Mouse (Mus musculus) lung, embryonic 16.5 days (tissue): ENCODE results near the gene Itih5. TPM values are rescaled to one million over a fixed set of nuclear protein-coding genes. Genes with fewer than 3 reads are reported as not detected.

Source experiments
- ATAC-seq: fragments of 200-750 bp; cut with Nextera tagmentation; 2 replicates; pipeline ENCODE4 v1.8.0; 2017; ENCODE audit warnings: low read depth, mild to moderate bottlenecking, moderate library complexity
- H3K27ac ChIP-seq: fragments of 300-500 bp; sonication (generic); 2 replicates; pipeline ENCODE4 v1.5.1; 2014; ENCODE audit warnings: mild to moderate bottlenecking, control low read depth, low read length
- H3K27me3 ChIP-seq: fragments of 300-500 bp; sonication (generic); 2 replicates; pipeline ENCODE4 v1.6.1; 2014; ENCODE audit warnings: low read depth, low read length, mixed read lengths; ENCODE audit not compliant: control insufficient read depth, insufficient read depth
- H3K36me3 ChIP-seq: fragments of 300-500 bp; sonication (generic); 2 replicates; pipeline ENCODE4 v1.6.1; 2014; ENCODE audit warnings: low read length; ENCODE audit not compliant: control insufficient read depth, insufficient read depth
- H3K4me1 ChIP-seq: fragments of 300-500 bp; sonication (generic); replicated peaks from 2 replicates; pipeline ENCODE4 v1.6.1; 2014; ENCODE audit warnings: low read length, mixed read lengths; ENCODE audit not compliant: control insufficient read depth, insufficient read depth
- H3K4me2 ChIP-seq: fragments of 300-500 bp; sonication (generic); 2 replicates; pipeline ENCODE4 v1.6.1; 2014; ENCODE audit warnings: low read depth, low read length, control low read depth
- H3K4me3 ChIP-seq: fragments of 300-500 bp; sonication (generic); 2 replicates; pipeline ENCODE4 v1.5.1; 2014; ENCODE audit warnings: mild to moderate bottlenecking, low read length, control low read depth
- H3K9ac ChIP-seq: fragments of 300-500 bp; sonication (generic); 2 replicates; pipeline ENCODE4 v1.6.1; 2014; ENCODE audit warnings: low read length, control low read depth
- H3K9me3 ChIP-seq: fragments of 300-500 bp; sonication (generic); 2 replicates; pipeline ENCODE4 v1.6.1; 2016; ENCODE audit warnings: low read length; ENCODE audit not compliant: control insufficient read depth
- WGBS: fragments of 180-500 bp; shearing (Covaris S2); extraction: QIAGEN DNeasy Blood & Tissue Kit; methylation state at CpG from one replicate; pipeline ENCODE4 v1.1.7; 2014; 5-methylcytosine and 5-hydroxymethylcytosine counted together
- polyA plus RNA-seq: library from polyadenylated mRNA; unstranded; fragments of >200 nt; fragmentation: Nextera tagmentation; extraction: Ambion mirVana; gene quantifications from 2 replicates; pipeline ENCODE4 v1.2.1, GENCODE M21; 2015

Itih5 gene
- polyA plus RNA-seq, 1 experiment from 2014 or later, result 5.2 TPM

GRCm38 (mm10) chr2:10131296-10131695 lies 22.1 kb upstream of the Itih5 start, which contains the start of gene Itih2:
Gene Itih2, minus strand, starts transcription at chr2:10131396.
- Histone ChIP-seq H3K4me2 (0 out of 2 replicates have a peak within 1 kb of the TSS, but pooled peaks have one; percentile 14), H3K27ac (peak within 1 kb of the TSS; percentile 57), H3K36me3 (no peaks in the 10 kb centered on the region), H3K27me3 (no peaks in the 10 kb centered on the region), H3K9ac (no peak within 1 kb of the TSS; the same call in 1 of the 2 replicates), H3K4me3 (no peak within 1 kb of the TSS), H3K9me3 (no peaks in the 10 kb centered on the region), H3K4me1 (0 out of 2 replicates have a peak, but pooled peaks cover 5% of the 10 kb centered on the region)
- no peak for ATAC-seq
- 70% methylated on average over 4 of the region's 4 CpGs for WGBS

GRCm38 (mm10) chr2:10132128-10132527 lies 21.2 kb upstream of the Itih5 start:
- Histone ChIP-seq H3K36me3 (no peaks in the 10 kb centered on the region), H3K27me3 (no peaks in the 10 kb centered on the region), H3K27ac (no peak overlapping the region), H3K4me3 (no peak overlapping the region), H3K4me2 (no peak overlapping the region), H3K9me3 (no peaks in the 10 kb centered on the region), H3K4me1 (0 out of 2 replicates have a peak, but pooled peaks cover 5% of the 10 kb centered on the region), H3K9ac (no peak overlapping the region)
- whole genome bisulfite sequencing, result 88% methylated on average over 1 of the region's 1 CpGs
- no peak for ATAC-seq

GRCm38 (mm10) chr2:10133941-10134340 lies 19.4 kb upstream of the Itih5 start:
- H3K4me2 ChIP-seq, result no peak overlapping the region
- WGBS, result 47% methylated on average over 6 of the region's 6 CpGs

GRCm38 (mm10) chr2:10137320-10137719 lies 16.1 kb upstream of the Itih5 start:
- WGBS, result 69% methylated on average over 2 of the region's 2 CpGs

More at GRCm38 (mm10) chr2:10133941-10134340, 19.4 kb upstream of the Itih5 start:
- no peak for ATAC-seq
- H3K4me1 ChIP-seq, result 0 out of 2 replicates have a peak, but pooled peaks cover 5% of the 10 kb centered on the region
- no peak overlapping the region for H3K4me3 ChIP-seq
- H3K36me3 ChIP-seq, result no peaks in the 10 kb centered on the region
- no peaks in the 10 kb centered on the region for H3K9me3 ChIP-seq
- H3K9ac ChIP-seq, result no peak overlapping the region
- H3K27me3 ChIP-seq, result no peaks in the 10 kb centered on the region
- H3K27ac ChIP-seq, result no peak overlapping the region

GRCm38 (mm10) chr2:10140456-10140855 lies 12.9 kb upstream of the Itih5 start:
- Histone ChIP-seq H3K27ac (no peak overlapping the region), H3K4me2 (no peak overlapping the region), H3K9ac (no peak overlapping the region), H3K27me3 (no peaks in the 10 kb centered on the region), H3K4me3 (no peak overlapping the region), H3K4me1 (no peaks in the 10 kb centered on the region), H3K36me3 (no peaks in the 10 kb centered on the region), H3K9me3 (no peaks in the 10 kb centered on the region)
- ATAC-seq, result no peak
- 70% methylated on average over 5 of the region's 5 CpGs for WGBS

More at GRCm38 (mm10) chr2:10137320-10137719, 16.1 kb upstream of the Itih5 start:
- ATAC-seq, result no peak
- Histone ChIP-seq H3K4me3 (no peak overlapping the region), H3K9me3 (no peaks in the 10 kb centered on the region), H3K4me1 (no peaks in the 10 kb centered on the region), H3K27me3 (no peaks in the 10 kb centered on the region), H3K36me3 (no peaks in the 10 kb centered on the region), H3K9ac (no peak overlapping the region), H3K4me2 (no peak overlapping the region), H3K27ac (no peak overlapping the region)

GRCm38 (mm10) chr2:10142472-10143454 lies 10.6 kb upstream of the Itih5 start:
- H3K9me3 ChIP-seq, result no peaks in the 10 kb centered on the region
- no peaks in the 10 kb centered on the region for H3K4me1 ChIP-seq
- no peaks in the 10 kb centered on the region for H3K27me3 ChIP-seq
- no peak overlapping the region for H3K9ac ChIP-seq
- H3K4me2 ChIP-seq, result no peak overlapping the region
- WGBS, result 33% methylated on average over 8 of the region's 8 CpGs
- H3K27ac ChIP-seq, result no peak overlapping the region
- H3K36me3 ChIP-seq, result no peaks in the 10 kb centered on the region
- H3K4me3 ChIP-seq, result no peak overlapping the region
- ATAC-seq, result peak; percentile 85

GRCm38 (mm10) chr2:10145514-10145913 lies 7.9 kb upstream of the Itih5 start:
- Histone ChIP-seq H3K4me2 (no peak overlapping the region), H3K27ac (no peak overlapping the region), H3K4me1 (no peaks in the 10 kb centered on the region), H3K9ac (no peak overlapping the region), H3K27me3 (no peaks in the 10 kb centered on the region), H3K36me3 (no peaks in the 10 kb centered on the region), H3K9me3 (no peaks in the 10 kb centered on the region), H3K4me3 (no peak overlapping the region)
- no peak for ATAC-seq
- 57% methylated on average over 6 of the region's 6 CpGs for WGBS

GRCm38 (mm10) chr2:10147176-10147575 lies 6.2 kb upstream of the Itih5 start:
- WGBS, result 64% methylated on average over 8 of the region's 8 CpGs
- no peak for ATAC-seq
- H3K36me3 ChIP-seq, result no peaks in the 10 kb centered on the region
- no peaks in the 10 kb centered on the region for H3K27me3 ChIP-seq
- no peak overlapping the region for H3K27ac ChIP-seq
- no peak overlapping the region for H3K4me2 ChIP-seq
- H3K4me3 ChIP-seq, result no peak overlapping the region
- no peaks in the 10 kb centered on the region for H3K4me1 ChIP-seq
- H3K9me3 ChIP-seq, result no peaks in the 10 kb centered on the region
- H3K9ac ChIP-seq, result no peak overlapping the region

GRCm38 (mm10) chr2:10152590-10152989 lies 781 bp upstream of the Itih5 start:
- WGBS, result 60% methylated on average over 5 of the region's 5 CpGs
- Histone ChIP-seq H3K4me1 (0 out of 2 replicates have a peak, but pooled peaks cover 3% of the 10 kb centered on the region), H3K4me3 (no peak overlapping the region), H3K27ac (no peak overlapping the region), H3K27me3 (no peaks in the 10 kb centered on the region), H3K9me3 (no peaks in the 10 kb centered on the region), H3K36me3 (no peaks in the 10 kb centered on the region), H3K4me2 (no peak overlapping the region), H3K9ac (no peak overlapping the region)
- no peak for ATAC-seq
